Mouse (Mus musculus): ENCODE data around the gene Rangrf.

GRCm38 (mm10) chr11:68968752-68969151 is 6.2 kb downstream of the Rangrf start:
- TF ChIP-seq POLR2A (IDR thresholded peaks at IDR 0.05; ENCODE audit: insufficient read depth, low read depth, low read length) (no peak), CTCF (IDR thresholded peaks at IDR 0.05) (no peak)
